Mouse (Mus musculus) left cerebral cortex, adult 2 months (tissue): ENCODE data around the gene Smad3. TPM values are rescaled to one million over a fixed set of nuclear protein-coding genes. Genes with fewer than 3 reads are reported as not detected.

Source experiments
- DNase-seq, 2 experiments: peaks; one replicate each; pipeline ENCODE4 v3.0.0; 2021 to 2022; ENCODE audit warnings: low spot score in 2 of 2, mixed read lengths in 1 of 2; ENCODE audit errors: extremely low spot score in 1 of 2
- H3K27ac ChIP-seq: fragments of 200-600 bp; 2 replicates; pipeline ENCODE4 v1.8.1; 2022
- H3K4me3 ChIP-seq: fragments of 200-600 bp; 2 replicates; pipeline ENCODE4 v1.8.1; 2022
- CTCF ChIP-seq: fragments of 200-600 bp; IDR thresholded peaks from 2 replicates; pipeline ENCODE4 v1.8.1; 2022; ENCODE audit warnings: antibody characterized with exemption, mild to moderate bottlenecking, moderate library complexity
- intact Hi-C: fragments of 180-260 bp; cut with DNase I; formaldehyde crosslinking; loops from one replicate; pipeline ENCODE4 v1.15.1; 2025
- total RNA-seq, 2 experiments: library from RNA; stranded (reverse); gene quantifications; 2 replicates each; pipeline ENCODE4 v1.2.3; 2021

Smad3 gene
- total RNA-seq, 2 experiments from 2014 or later, result 60.0 to 69.0 TPM

DNA sequence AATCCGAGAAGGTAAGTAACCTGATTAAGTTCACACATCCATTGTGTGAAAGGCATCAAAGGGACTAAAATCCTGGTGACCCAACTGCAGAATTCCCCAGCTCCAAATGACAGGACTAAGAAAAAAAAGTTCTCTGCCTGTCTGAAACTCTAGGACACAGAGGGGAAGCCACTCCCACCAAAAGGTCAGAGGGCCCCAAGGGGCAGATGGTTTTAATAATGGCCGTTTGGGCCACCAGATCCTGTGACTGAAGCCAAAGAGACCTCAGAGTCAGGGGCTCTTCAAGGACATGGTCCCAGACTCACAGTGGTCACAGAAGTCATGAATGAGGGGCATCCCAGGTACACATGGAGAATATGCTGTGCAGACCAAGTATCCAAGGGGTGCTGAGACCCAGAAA is 29.3 kb upstream of the Smad3 start:
- no peak for DNase-seq

DNA sequence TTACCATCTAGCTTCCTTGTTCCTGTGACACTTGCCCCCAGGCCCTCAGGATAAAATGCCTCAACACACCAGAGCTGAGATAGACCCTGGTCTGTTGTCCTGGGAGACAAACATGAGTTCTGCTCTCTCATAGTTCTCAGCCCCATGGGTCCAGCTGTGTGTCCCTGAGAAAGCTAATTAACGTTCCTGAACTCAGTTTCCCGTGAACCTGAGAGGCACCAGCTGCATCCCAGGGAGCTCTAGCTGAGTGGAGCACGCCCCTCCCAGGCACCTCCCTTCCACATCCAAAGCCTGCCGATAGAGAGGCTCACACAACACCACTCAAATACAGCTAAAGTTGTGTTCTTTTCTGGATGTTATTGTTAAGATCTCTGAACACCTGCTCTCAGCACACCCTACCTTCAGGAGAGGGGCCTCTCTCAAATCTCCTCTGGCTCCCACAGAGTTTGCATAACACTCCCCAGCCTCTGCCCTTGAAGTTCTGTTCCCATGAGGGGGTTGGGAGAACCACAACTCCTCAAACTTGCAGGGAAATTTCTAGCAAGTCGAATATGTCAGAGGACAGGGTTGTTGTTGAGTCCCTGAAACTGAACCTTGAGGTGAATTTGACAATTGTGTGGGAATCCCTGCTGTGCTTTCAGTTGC is 28.4 kb upstream of the Smad3 start:
- intact Hi-C loops, result no loop called here
- DNase-seq, result no peak
- TF ChIP-seq CTCF, result no peak
- no peak overlapping the region for H3K27ac ChIP-seq
- H3K4me3 ChIP-seq, result no peak overlapping the region

More for the DNA sequence above, 29.3 kb upstream of the Smad3 start:
- intact Hi-C loops, result no loop called here
- Histone ChIP-seq H3K4me3 (no peak overlapping the region), H3K27ac (no peak overlapping the region)
- TF ChIP-seq CTCF, result no peak

DNA sequence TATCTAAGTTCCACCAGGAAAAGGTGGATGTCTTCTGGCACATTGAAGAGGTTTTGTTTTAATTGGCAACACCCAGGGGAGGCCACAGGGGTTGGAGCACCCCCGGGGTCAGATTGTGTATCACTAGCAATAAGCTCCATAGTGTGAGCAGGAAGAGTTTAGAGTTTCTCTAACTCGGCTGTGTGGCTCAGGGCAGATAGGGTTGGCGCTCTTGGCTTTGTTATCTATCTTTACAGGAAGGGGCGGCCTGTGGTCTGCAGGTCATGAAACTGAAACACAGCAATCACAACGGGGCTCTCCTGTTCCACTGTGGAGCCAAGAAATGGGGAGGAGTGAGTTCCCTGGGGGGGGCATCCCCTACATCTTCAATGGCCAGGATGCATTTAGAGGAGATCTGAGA is 27.7 kb upstream of the Smad3 start:
- TF ChIP-seq CTCF, result no peak
- no peak overlapping the region for H3K4me3 ChIP-seq
- no peak for DNase-seq
- H3K27ac ChIP-seq, result no peak overlapping the region
- intact Hi-C loops, result no loop called here

GRCm38 (mm10) chr9:63784597-63784996 is 26.8 kb upstream of the Smad3 start:
- TF ChIP-seq CTCF, result no peak
- H3K27ac ChIP-seq, result no peak overlapping the region
- no peak for DNase-seq
- H3K4me3 ChIP-seq, result no peak overlapping the region
- intact Hi-C loops, result loop anchor here (5.0 kb wide), 1 partner anchor 53 kb away; no protein-coding TSS in a partner anchor

DNA sequence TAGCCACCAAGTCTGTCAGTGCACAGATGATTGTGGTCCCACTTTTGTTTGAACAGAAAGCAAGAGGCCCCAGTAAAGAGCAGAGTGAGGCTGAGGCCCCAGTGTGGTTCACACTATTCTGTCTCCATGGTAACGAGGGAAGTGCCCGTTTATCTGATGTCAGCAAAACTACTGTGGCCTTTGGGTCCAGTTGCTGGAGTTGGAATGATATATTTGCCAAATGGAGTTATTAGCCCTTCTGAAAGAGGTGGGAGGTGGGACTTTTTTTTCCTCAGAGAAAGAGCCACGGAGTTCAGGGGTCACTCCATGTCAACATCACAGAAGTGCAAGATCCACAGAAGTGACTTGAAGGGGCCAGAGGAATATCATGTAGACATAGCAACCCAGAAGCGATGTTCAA is 24.9 kb upstream of the Smad3 start:
- no peak for DNase-seq
- no peak for TF ChIP-seq CTCF
- Histone ChIP-seq H3K4me3 (no peak overlapping the region), H3K27ac (no peak overlapping the region)
- intact Hi-C loops, result loop anchor here (5.0 kb wide), 1 partner anchor 55 kb away; no protein-coding TSS in a partner anchor

GRCm38 (mm10) chr9:63781714-63782464 is 24.1 kb upstream of the Smad3 start:
- Histone ChIP-seq H3K4me3 (no peak overlapping the region), H3K27ac (peak overlapping the region; percentile 97)
- intact Hi-C loops, result loop anchor here (5.0 kb wide), 1 partner anchor 55 kb away; no protein-coding TSS in a partner anchor
- no peak for DNase-seq
- TF ChIP-seq CTCF, result no peak

DNA sequence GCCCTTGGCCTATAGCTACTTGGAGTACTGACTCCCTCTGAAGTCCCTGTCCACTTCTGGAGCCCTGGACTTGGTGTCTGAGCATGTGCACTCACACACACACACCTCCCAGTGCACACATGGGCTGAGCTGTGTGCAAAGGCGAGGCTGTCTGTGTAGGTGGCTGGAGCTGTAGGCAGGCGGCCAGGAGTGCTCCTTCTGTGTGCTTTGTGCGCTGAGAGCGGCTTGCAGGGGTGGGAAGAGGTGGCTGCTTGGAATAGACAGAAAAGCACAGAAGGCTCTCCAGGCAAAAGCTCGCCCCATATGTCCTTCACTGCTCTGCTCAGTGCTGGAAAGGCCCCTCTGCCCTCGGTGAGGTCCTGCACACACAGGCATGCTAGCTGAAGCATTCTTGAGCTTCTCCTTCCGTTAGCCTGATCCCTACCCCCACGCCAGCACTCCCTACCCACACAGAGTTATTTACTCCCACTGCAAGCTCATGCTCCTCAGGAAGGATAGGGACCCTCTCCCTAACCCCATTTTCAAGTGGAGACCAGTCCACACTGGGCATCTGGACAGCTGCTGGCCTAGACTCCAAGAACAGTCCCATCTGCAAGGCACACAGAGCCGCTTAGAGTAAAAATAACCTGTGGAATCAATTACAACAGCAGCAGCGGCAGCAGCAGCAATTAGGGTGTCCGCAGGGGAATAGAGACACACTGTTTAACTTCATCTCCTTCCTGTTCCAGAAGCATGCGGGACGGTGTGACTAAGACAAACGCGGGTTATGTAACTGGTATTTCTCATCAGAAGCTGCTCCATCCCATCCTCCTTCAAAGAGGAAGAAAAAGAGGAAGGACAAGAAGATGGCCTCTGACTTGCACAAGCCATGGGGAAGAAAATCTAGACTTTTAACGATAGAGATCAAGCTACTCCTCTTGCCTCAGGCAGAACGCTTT is 22.4 kb upstream of the Smad3 start:
- peak; percentile 81 to 89 for DNase-seq
- Histone ChIP-seq H3K4me3 (no peak overlapping the region), H3K27ac (peak overlapping the region; percentile 97)
- intact Hi-C loops, result loop anchor here (1.0 to 5.0 kb wide), 3 partner anchors 13 to 57 kb away; partner anchors contain the start of gene Smad3
- no peak for TF ChIP-seq CTCF

GRCm38 (mm10) chr9:63776735-63777134 is 18.9 kb upstream of the Smad3 start:
- DNase-seq, result no peak
- no peak for TF ChIP-seq CTCF
- intact Hi-C loops, result no loop called here
- Histone ChIP-seq H3K4me3 (no peak overlapping the region), H3K27ac (no peak overlapping the region)

DNA sequence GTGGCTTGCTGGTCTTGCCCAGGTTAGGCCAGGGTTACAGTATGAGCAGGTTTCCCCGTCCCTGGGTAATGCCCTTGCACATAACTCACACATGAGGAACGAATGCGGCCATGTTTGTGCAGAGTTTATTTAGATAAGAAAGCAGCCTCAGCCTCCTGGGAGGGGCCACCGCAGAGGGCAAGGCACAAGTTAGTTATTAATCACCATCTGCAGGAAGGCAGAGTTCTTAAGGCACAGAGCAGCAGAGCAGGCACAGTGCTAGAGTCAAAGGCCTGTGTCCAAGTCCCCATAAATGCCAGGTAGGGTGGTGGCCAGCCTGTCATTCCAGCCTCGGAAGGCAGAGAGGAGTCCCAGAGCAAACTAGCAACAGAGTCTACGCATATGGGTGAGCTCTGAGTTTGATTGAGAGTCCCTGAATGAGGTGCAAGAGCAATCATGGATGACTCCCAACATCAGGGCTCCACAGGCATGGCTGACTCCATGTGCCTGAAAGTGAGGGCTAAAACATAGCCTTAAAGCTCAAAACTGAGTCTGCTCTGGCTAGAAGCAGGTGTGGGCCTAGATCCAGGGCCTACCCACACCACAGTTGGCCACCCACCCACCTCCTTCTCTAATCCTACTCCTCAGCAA is 17.2 kb upstream of the Smad3 start:
- intact Hi-C loops, result no loop called here
- DNase-seq, result no peak
- TF ChIP-seq CTCF, result no peak
- Histone ChIP-seq H3K4me3 (no peak overlapping the region), H3K27ac (no peak overlapping the region)

GRCm38 (mm10) chr9:63772452-63772851 is 14.7 kb upstream of the Smad3 start:
- Histone ChIP-seq H3K4me3 (no peak overlapping the region), H3K27ac (peak overlapping the region; percentile 36; the same call in 1 of the 2 replicates)
- DNase-seq, result peak in 1 of 2 experiments; percentile 28
- no peak for TF ChIP-seq CTCF
- intact Hi-C loops, result no loop called here

- Histone ChIP-seq H3K4me3 (no peak overlapping the region), H3K27ac (no peak overlapping the region)
- no peak for TF ChIP-seq CTCF
- DNase-seq, result no peak
- intact Hi-C loops, result no loop called here
These were observed 13.9 kb upstream of the Smad3 start for GRCm38 (mm10) chr9:63771676-63772075.
